Mouse (Mus musculus) G1E-ER4 (cell line): ENCODE measurements around the gene Nostrin. TPM values are rescaled to one million over a fixed set of nuclear protein-coding genes. Genes with fewer than 3 reads are reported as not detected.

Source experiments
- GATA1 ChIP-seq: IDR thresholded peaks from one replicate; pipeline ENCODE4 v1.8.0; 2012; ENCODE audit warnings: low read length, inconsistent platforms
- polyA plus RNA-seq: library from polyadenylated mRNA; stranded (reverse); fragments of >175 nt; gene quantifications from 2 replicates; pipeline ENCODE4 v1.2.3, GENCODE M21; 2012

The Nostrin gene
- polyA plus RNA-seq, 1 experiment, result not detected

DNA sequence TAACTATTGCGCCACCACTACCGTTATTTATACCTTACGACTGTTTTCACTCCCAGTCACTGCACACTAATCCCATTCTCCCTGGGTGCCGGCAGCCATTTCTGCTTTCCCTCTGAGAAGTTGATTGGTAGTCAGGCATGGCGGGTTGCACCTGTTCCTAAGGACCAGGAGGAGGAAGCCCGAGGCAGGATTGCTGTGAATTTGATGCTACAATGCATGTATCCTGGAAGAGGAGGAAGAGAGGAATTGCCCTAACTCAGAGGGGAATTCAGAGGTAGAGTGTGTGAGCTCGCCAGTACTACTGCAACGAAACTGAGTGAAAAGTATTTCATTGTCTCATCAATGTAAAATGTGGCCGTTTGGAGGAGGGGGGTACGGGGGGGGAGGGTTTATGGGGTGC, 77.1 kb downstream of the Nostrin start:
- TF ChIP-seq GATA1, result no peak

DNA sequence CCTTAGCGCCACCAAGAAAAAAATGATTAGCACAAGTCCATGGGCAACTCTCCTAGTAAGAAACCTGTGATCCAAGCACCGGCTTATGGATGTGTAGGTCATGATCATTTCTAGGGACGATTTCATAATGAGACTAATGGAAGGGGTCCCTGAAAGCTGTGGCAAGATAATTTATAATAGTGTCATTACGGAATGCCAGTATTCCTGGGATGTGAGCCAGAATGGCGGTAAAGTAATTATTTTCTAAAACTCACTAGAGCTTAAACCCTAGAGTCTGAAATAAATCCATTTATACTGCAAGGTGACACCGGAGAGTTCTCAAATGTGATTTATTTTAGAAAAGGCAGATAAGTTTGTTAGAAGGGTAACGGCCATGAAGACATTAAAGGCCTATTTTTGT, 79.6 kb downstream of the Nostrin start:
- no peak for TF ChIP-seq GATA1

DNA sequence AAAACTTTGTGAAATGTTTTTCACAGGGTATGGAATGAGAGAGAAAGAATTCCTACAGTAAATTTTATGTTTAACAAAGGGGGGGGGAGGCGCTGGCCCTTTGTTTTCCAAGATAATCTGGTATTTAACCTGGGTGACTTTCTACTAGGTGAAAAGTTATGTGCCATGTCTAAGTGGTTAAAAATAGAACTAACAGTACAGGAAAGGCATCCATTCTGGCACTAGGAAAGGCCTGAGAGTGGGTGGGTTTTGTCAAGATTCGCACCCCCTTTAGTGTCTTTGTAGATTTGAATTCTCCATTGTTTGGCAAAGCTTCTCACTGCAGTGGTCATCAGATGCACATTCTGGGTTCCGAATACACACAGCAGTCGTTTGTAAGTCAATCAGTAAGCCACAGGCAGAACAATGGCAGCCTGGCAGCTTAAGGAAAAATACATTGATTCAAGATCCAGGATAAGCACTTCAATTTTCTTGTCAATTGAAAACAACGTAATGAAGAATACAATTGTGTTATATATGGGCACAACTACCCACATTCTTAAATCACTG, 86.3 kb downstream of the Nostrin start:
- TF ChIP-seq GATA1, result no peak

GRCm38 (mm10) chr2:69222815-69223214, 87.2 kb downstream of the Nostrin start:
- TF ChIP-seq GATA1, result no peak

DNA sequence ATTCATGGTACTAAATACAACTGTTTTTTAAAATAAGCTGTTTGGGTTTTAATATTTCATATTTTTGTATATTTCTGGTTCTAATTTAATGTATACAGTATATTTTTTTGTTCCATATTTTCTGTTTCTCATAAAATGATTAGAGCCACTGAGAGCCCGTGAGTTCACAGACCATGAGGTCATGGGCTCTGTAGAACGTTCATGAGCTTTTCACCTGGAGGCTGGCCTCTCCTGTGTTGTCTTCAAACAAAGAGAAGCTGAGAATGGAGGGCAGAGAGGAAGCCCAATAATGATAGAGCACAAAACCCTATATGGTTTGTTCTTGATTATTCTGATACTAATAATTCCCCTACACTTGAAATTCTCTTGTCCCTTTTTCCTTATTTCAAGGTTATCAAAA, 89.1 kb downstream of the Nostrin start:
- no peak for TF ChIP-seq GATA1

GRCm38 (mm10) chr2:69226876-69227275, 91.3 kb downstream of the Nostrin start:
- no peak for TF ChIP-seq GATA1

DNA sequence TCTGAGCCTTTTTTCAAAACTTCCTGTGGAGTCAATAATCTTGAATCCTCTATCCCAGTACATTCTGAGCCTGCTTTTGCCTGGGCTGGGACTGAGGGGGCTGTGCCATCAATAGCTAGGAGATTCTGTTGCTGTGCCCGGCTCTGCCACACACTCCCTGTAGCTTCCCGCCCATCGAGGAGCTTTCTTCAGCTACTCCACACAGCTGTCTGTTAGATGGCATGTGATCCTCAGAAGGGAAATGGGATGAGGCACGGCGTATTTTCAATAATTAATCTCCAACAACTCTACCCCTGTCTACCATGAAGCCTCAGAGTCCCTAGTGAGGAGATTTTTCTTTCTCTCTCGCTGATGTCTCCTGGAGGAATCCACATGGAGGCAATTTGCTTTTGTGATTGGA, 93.0 kb downstream of the Nostrin start:
- no peak for TF ChIP-seq GATA1

DNA sequence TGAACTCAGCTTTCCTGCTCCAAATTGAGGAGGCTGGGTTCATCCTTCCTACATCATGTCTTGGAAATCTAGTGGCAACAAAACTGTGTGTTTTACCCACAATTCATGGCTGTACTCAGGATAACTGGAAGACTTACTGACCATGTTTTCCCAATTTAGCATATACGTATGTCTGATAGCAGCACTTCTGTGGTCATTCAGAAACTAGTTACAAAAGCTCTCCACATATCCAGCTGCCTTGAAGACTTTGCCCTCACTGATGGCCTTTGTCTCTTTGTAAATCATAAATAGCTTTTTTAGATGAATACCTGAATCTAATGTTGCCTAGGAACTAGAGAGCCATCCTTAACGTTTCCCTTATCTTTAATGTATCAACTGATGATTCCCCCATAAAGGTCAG, 94.5 kb downstream of the Nostrin start:
- TF ChIP-seq GATA1, result no peak

- TF ChIP-seq GATA1, result no peak
Measured at GRCm38 (mm10) chr2:69232101-69232500, 96.5 kb downstream of the Nostrin start.

DNA sequence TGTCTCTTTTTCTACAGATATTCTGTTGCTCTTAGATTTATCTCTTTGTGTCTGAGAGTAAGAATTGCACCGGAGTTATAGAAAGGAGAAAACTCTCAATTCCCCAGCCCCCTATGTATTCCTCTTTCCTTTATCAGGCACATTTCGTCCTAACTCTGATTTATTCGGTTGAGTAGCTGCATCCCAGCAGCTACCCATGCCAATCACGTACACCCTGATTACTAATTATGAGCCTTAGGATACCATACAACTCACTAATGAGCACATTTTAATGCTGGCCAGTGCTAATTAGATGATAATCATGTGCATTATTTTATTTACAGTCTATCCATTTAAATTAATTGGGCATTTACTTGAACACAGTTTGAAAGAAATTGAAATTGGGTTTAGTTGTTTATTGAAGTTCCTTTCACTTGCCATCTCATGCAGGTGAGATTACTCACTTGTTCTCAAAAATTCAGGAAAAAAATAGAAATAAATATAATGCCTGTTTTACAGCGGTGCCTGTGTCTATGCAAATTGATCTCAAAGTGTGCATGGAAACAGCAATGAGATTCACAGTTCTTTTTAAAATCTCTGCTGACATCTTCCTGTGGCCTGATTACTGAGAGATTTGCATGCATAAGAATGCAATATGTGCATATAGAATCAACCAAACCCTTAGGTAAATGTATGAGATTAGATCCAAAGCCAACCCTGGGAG, 99.5 kb downstream of the Nostrin start:
- no peak for TF ChIP-seq GATA1

Other genes starting within 250 kb of the Nostrin start
- gene Spc25, start 70.4 kb downstream of the Nostrin start, polyA plus RNA-seq, result 19.1 and 25.9 TPM in 2 replicates
- gene G6pc2, start 75.3 kb downstream of the Nostrin start, polyA plus RNA-seq, result not detected in 2 replicates
- not detected in 2 replicates for gene Abcb11, start 206.8 kb downstream of the Nostrin start, polyA plus RNA-seq
- gene Dhrs9, start 244.6 kb downstream of the Nostrin start, polyA plus RNA-seq, result not detected in 2 replicates